Mouse (Mus musculus) thymus, postnatal 4 days (tissue): ENCODE measurements around the gene Gm42417.
A peak's percentile ranks its signal among the peaks of the same experiment; 100 is the strongest.

Source experiments
- DNase-seq: peaks from one replicate; pipeline ENCODE4 v3.0.0; 2021

The Gm42417 gene

GRCm38 (mm10) chr1:36539186-36539585, at the start of gene Gm42417:
TSS of gene Gm42417 (minus strand) at chr1:36539429.
- no peak for DNase-seq

- DNase-seq: no peak
These were observed 48.6 kb upstream of the Gm42417 start for GRCm38 (mm10) chr1:36587860-36588259.

- no peak for DNase-seq
These were observed 47.1 kb upstream of the Gm42417 start for GRCm38 (mm10) chr1:36586288-36586687.

- no peak for DNase-seq
These were observed 44.3 kb upstream of the Gm42417 start for GRCm38 (mm10) chr1:36583408-36584116.

- no peak for DNase-seq
These were observed 43.0 kb upstream of the Gm42417 start for GRCm38 (mm10) chr1:36582211-36582610.

- DNase-seq: no peak
These were observed 42.0 kb upstream of the Gm42417 start for GRCm38 (mm10) chr1:36581260-36581659.

GRCm38 (mm10) chr1:36580384-36581207, 41.4 kb upstream of the Gm42417 start:
- no peak for DNase-seq

GRCm38 (mm10) chr1:36579974-36580383, 40.8 kb upstream of the Gm42417 start:
- peak; percentile 78 for DNase-seq

GRCm38 (mm10) chr1:36576991-36577675, 37.9 kb upstream of the Gm42417 start:
- DNase-seq: no peak

GRCm38 (mm10) chr1:36575347-36575746, 36.1 kb upstream of the Gm42417 start:
- no peak for DNase-seq

- no peak for DNase-seq
These were observed 35.1 kb upstream of the Gm42417 start for GRCm38 (mm10) chr1:36574196-36574955.

- DNase-seq: no peak
These were observed 34.3 kb upstream of the Gm42417 start for GRCm38 (mm10) chr1:36573524-36573923.

GRCm38 (mm10) chr1:36572709-36573108, 33.5 kb upstream of the Gm42417 start:
- no peak for DNase-seq

GRCm38 (mm10) chr1:36572140-36572700, 33.0 kb upstream of the Gm42417 start:
- no peak for DNase-seq

- no peak for DNase-seq
These were observed 32.4 kb upstream of the Gm42417 start for GRCm38 (mm10) chr1:36571627-36572026.

- DNase-seq: no peak
These were observed 31.1 kb upstream of the Gm42417 start for GRCm38 (mm10) chr1:36570320-36570719.

GRCm38 (mm10) chr1:36569694-36570276, 30.6 kb upstream of the Gm42417 start:
- no peak for DNase-seq

- DNase-seq: no peak
These were observed 29.5 kb upstream of the Gm42417 start for GRCm38 (mm10) chr1:36568776-36569175.

GRCm38 (mm10) chr1:36567818-36568603, 28.8 kb upstream of the Gm42417 start:
- no peak for DNase-seq

GRCm38 (mm10) chr1:36566425-36566824, 27.2 kb upstream of the Gm42417 start:
- no peak for DNase-seq

GRCm38 (mm10) chr1:36564101-36564500, 24.9 kb upstream of the Gm42417 start:
- no peak for DNase-seq
